Mouse (Mus musculus) gastrocnemius, adult 2 months (tissue): ENCODE measurements around the gene Rpl11. TPM values are rescaled to one million over a fixed set of nuclear protein-coding genes. Genes with fewer than 3 reads are reported as not detected.

Experiments
- DNase-seq: peaks from one replicate; pipeline ENCODE4 v3.0.0; 2022
- H3K27ac ChIP-seq: fragments of 200-600 bp; 2 replicates; pipeline ENCODE4 v1.8.1; 2022; ENCODE audit warnings: mild to moderate bottlenecking
- H3K4me3 ChIP-seq: fragments of 200-600 bp; 2 replicates; pipeline ENCODE4 v1.8.1; 2022; ENCODE audit warnings: mild to moderate bottlenecking, moderate library complexity
- CTCF ChIP-seq: fragments of 200-600 bp; IDR thresholded peaks from 2 replicates; pipeline ENCODE4 v1.8.1; 2022; ENCODE audit warnings: antibody characterized with exemption, mild to moderate bottlenecking, moderate library complexity
- intact Hi-C: fragments of 180-260 bp; cut with DNase I; formaldehyde crosslinking; loops from one replicate; pipeline ENCODE4 v1.15.1; 2025
- total RNA-seq, 2 experiments: library from RNA; stranded (reverse); gene quantifications; 2 replicates each; pipeline ENCODE4 v1.2.3; 2021

The Rpl11 gene
- total RNA-seq, 2 experiments from 2014 or later: 215 to 256 TPM

- TF ChIP-seq CTCF: no peak
- H3K4me3 ChIP-seq: no peak overlapping the region
- intact Hi-C loops: no loop called here
- H3K27ac ChIP-seq: peak overlapping the region; percentile 82
- peak; percentile 74 for DNase-seq
These were observed 22.0 kb downstream of the Rpl11 start for GRCm38 (mm10) chr4:136030968-136031909.

GRCm38 (mm10) chr4:136028689-136029088 is 24.5 kb downstream of the Rpl11 start:
- H3K27ac ChIP-seq: peak overlapping the region; percentile 16; the same call in 1 of the 2 replicates
- TF ChIP-seq CTCF: no peak
- no peak for DNase-seq
- intact Hi-C loops: no loop called here
- no peak overlapping the region for H3K4me3 ChIP-seq

DNA sequence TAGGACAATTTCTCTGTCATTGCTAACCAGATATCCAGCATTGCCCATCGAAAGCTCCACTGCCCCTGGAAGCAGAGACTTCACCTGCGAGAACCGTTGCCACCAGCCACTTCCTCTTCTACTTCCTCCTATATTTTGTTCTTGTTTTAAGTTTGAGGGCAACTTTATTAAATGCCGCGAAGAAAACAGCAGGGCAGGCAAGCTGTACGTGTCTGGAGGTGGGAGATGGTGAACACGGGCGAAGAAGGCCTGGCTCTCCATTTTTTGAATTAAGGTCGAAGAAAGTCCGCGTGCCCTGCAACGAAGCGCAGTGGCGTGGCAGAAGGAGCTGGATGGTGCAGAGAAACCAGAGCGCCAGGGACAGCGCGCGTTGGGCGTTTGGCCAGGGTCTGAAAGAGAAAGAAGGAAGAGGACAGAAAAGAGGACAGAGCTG is 25.1 kb downstream of the Rpl11 start:
- no peak for TF ChIP-seq CTCF
- DNase-seq: peak; percentile 29
- H3K27ac ChIP-seq: peak overlapping the region; percentile 35
- intact Hi-C loops: no loop called here
- no peak overlapping the region for H3K4me3 ChIP-seq

- peak overlapping the region; percentile 35; the same call in 1 of the 2 replicates for H3K27ac ChIP-seq
- intact Hi-C loops: no loop called here
These were observed 25.7 kb downstream of the Rpl11 start for GRCm38 (mm10) chr4:136027416-136028131.

DNA sequence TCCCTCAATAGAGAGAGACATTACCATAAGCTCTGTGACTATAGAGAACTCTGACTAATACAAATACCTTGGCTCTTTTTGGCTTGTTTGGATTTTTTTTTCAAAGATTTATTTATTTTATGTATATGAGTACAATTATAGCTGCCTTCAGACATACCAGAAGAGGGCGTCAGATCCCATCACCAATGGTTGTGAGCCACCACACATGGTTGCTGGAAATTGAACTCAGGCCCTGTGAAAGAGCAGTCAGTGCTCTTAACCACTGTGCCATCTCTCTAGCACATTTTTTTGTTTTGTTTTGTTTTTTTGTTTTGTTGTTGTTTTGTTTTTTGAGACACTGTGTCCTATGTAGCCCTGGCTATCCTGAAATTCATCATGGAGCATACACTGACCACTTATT is 27.9 kb downstream of the Rpl11 start:
- intact Hi-C loops: no loop called here
- H3K27ac ChIP-seq: no peak overlapping the region
- DNase-seq: no peak
- no peak overlapping the region for H3K4me3 ChIP-seq
- no peak for TF ChIP-seq CTCF

More at GRCm38 (mm10) chr4:136027416-136028131, 25.7 kb downstream of the Rpl11 start:
- no peak for DNase-seq
- no peak for TF ChIP-seq CTCF
- H3K4me3 ChIP-seq: no peak overlapping the region

DNA sequence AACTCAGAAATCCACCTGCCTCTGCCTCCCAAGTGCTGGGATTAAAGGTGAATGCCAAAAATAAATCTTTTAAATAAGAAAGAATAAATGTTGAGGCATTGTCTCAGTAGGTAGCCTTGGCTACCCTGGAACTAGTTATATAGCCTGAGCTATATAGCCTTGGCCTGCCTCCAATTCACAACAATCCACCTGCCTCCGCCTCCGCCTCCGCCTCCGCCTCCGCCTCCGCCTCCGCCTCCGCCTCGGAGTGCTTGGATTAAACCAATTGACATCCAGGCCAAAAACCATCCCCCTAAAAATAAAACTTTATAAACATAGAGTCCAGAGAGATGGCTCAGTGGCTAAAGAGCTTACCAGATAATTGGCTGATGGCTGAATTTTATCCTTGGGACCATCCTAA is 30.3 kb downstream of the Rpl11 start:
- intact Hi-C loops: loop anchor here (5.0 kb wide), 1 partner anchor 51 kb away; the partner anchor contains the start of gene Lypla2
- no peak overlapping the region for H3K27ac ChIP-seq
- peak; percentile 28 for DNase-seq
- no peak overlapping the region for H3K4me3 ChIP-seq
- TF ChIP-seq CTCF: no peak

DNA sequence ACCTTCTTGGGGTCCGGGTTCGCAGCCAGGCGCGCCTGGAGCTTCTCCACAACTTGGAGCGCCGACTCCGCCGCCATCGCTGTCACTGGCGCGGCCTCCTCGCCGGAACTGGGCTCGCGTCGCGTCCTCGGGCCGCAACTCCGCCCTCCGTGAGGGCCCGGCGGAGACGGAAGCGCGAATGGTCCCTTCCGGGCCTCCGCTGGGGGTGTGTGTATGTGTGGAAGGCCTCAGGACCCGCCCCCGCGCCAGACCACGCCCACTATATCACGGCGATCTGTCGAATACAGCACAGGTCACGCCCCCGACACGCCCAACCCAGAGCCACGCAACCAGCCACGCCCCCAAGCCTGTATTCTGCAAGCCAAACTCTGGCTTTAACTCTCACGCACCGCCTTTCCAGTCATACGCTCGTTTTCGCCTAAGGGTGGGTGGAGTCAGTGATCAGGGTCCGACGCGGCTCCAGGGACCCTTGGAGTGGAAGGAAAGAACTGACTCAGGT is 31.6 kb downstream of the Rpl11 start, which contains the start of gene Eloa:
Gene Eloa, minus strand, starts transcription at position 215 of the 499 bp plus-strand sequence.
- peak; percentile 100 for DNase-seq
- peak within 1 kb of the TSS; percentile 92 for H3K27ac ChIP-seq
- peak within 1 kb of the TSS; percentile 96 for H3K4me3 ChIP-seq
- TF ChIP-seq CTCF: 0 out of 2 replicates have a peak, but pooled peaks have one; percentile 1
- intact Hi-C loops: loop anchor here (5.0 kb wide), 1 partner anchor 49 kb away; the partner anchor contains the start of gene Lypla2

DNA sequence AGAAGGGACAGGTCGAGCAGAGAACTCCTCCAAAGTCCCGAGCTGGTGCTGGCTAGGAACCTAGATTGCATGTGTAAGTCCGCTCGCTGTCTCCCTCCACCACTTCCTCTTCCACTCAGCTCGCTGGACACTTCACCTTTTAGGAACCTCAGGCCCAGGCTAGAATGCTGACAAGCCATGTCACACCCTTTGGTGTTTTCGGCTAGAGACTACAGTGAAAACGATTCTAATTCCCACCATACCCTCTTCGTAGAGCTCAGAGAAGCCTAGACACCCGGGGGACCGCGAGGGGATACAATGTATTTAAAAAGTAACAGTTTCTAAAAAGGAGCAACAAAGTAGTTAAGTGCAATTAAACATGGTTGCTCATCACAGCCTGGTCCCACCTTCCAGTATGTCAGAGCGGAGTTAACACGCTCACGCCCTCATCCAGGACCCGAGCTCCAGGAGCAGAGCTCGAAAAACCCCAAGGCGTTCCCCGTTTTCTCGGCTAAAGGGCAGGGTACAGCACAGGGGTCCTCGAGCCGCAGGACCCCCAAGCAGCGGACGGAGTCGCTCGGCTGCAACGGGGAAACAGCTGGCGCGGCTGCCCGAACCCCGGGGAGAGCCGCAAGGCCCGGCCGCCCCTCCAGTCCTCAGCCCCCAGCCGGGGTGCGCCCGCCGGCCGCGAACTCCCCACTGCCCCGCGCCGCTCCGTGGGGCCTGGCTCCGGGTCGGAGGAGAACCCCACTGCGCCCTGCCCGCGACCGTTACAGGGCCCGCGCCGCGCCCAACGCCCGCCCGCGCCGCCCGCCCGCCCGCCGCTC is 32.3 kb downstream of the Rpl11 start:
- no peak for TF ChIP-seq CTCF
- Histone ChIP-seq H3K4me3 (peak overlapping the region; percentile 96), H3K27ac (peak overlapping the region; percentile 92)
- peak; percentile 36 for DNase-seq
- intact Hi-C loops: loop anchor here (5.0 kb wide), 1 partner anchor 49 kb away; the partner anchor contains the start of gene Lypla2

DNA sequence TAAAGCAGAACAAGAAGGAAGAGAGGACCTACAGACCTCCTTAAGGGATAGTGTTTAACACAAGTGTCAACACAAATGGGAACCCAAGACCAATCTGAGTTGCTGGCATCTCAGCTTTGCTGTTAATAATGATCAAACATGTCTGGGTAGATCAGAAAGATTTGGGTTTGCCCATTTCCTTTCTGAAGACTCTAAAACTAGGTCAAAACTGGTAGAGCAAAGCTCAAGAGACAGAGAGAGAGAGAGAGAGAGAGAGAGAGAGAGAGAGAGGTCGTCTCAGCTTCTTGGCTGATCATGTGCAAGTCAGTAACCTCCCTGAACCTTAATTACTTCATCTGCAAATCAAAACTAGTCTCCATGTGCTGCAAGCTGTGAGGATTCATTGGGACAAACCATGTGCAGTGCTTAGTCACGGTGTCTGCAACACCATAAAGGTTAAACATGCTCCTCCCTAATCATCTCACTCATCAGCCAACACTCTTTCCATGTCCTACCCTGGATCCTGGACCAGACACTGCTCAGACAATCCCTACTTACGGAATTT is 37.1 kb downstream of the Rpl11 start:
- DNase-seq: no peak
- no peak overlapping the region for H3K27ac ChIP-seq
- TF ChIP-seq CTCF: no peak
- H3K4me3 ChIP-seq: no peak overlapping the region
- intact Hi-C loops: no loop called here

DNA sequence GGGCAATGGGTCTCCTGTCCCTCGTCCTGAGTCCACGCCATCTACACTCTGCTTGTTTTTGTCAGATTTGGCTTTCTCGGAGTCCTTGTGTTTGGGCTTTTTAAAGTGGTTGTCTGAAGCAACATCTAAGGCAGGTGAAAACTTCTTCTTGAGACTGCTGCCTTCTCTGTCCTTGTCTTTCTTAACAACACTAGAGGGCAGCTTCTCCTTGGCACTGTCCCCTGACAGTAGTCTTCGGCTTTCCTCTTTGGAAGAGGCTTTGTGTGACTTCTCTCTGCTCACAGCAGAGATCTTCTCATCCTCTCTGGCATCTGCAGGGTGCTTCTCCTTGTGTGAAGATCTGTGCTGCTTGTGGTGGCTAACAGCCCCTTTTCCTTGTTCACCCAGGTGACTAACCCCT is 42.6 kb downstream of the Rpl11 start:
- intact Hi-C loops: no loop called here
- no peak for DNase-seq
- peak; percentile 34 for TF ChIP-seq CTCF

GRCm38 (mm10) chr4:136008782-136009447 is 44.3 kb downstream of the Rpl11 start:
- DNase-seq: no peak
- intact Hi-C loops: loop anchor here (5.0 kb wide), 1 partner anchor 48 kb away; no protein-coding TSS in a partner anchor
- no peak overlapping the region for H3K4me3 ChIP-seq

More for the DNA sequence above, 42.6 kb downstream of the Rpl11 start:
- H3K27ac ChIP-seq: no peak overlapping the region
- no peak overlapping the region for H3K4me3 ChIP-seq

More at GRCm38 (mm10) chr4:136008782-136009447, 44.3 kb downstream of the Rpl11 start:
- no peak for TF ChIP-seq CTCF
- H3K27ac ChIP-seq: no peak overlapping the region
